Mouse (Mus musculus) liver, postnatal 0 days (tissue): ENCODE results near the gene Fgd5. TPM values are rescaled to one million over a fixed set of nuclear protein-coding genes. Genes with fewer than 3 reads are reported as not detected.

Experiments used
- ATAC-seq: fragments of 200-750 bp; cut with Nextera tagmentation; 2 replicates; pipeline ENCODE4 v1.8.0; 2017; ENCODE audit warnings: mild to moderate bottlenecking, moderate library complexity
- DNase-seq: peaks from one replicate; pipeline ENCODE4 v3.0.0-alpha.2; 2016
- H3K27ac ChIP-seq: fragments of 300-500 bp; sonication (generic); 2 replicates; pipeline ENCODE4 v1.5.1; 2014; ENCODE audit warnings: antibody characterized with exemption, moderate library complexity, mild to moderate bottlenecking, low read depth
- H3K27me3 ChIP-seq: fragments of 300-500 bp; sonication (generic); 2 replicates; pipeline ENCODE4 v1.6.1; 2014; ENCODE audit warnings: low read length, control low read depth, mixed read lengths; ENCODE audit not compliant: insufficient read depth
- H3K36me3 ChIP-seq: fragments of 300-500 bp; sonication (generic); replicated peaks from 2 replicates; pipeline ENCODE4 v1.6.1; 2014; ENCODE audit warnings: mild to moderate bottlenecking, control low read depth, low read length, moderate library complexity, mixed read lengths; ENCODE audit not compliant: insufficient read depth
- H3K4me1 ChIP-seq: fragments of 300-500 bp; sonication (generic); 2 replicates; pipeline ENCODE4 v1.6.1; 2014; ENCODE audit warnings: antibody characterized with exemption, mild to moderate bottlenecking, control low read depth; ENCODE audit not compliant: insufficient read depth
- H3K4me2 ChIP-seq: fragments of 300-500 bp; sonication (generic); 2 replicates; pipeline ENCODE4 v1.6.1; 2014; ENCODE audit warnings: low read depth, mild to moderate bottlenecking, low read length, moderate library complexity, mixed read lengths
- H3K4me3 ChIP-seq: fragments of 300-500 bp; sonication (generic); 2 replicates; pipeline ENCODE4 v1.5.1; 2014; ENCODE audit warnings: low read depth, low read length
- H3K9ac ChIP-seq: fragments of 300-500 bp; sonication (generic); replicated peaks from 2 replicates; pipeline ENCODE4 v1.6.1; 2014; ENCODE audit warnings: mild to moderate bottlenecking, moderate library complexity
- H3K9me3 ChIP-seq: fragments of 300-500 bp; sonication (generic); 2 replicates; pipeline ENCODE4 v1.6.1; 2016; ENCODE audit warnings: mild to moderate bottlenecking, control low read depth, low read length, mixed read lengths
- CTCF ChIP-seq: sonication (generic); IDR thresholded peaks from 2 replicates; pipeline ENCODE4 v1.5.1; 2016; ENCODE audit warnings: antibody characterized with exemption, low read depth
- EP300 ChIP-seq: IDR thresholded peaks from 2 replicates; pipeline ENCODE4 v1.6.1; 2016; ENCODE audit warnings: antibody characterized with exemption, low read depth, mild to moderate bottlenecking
- WGBS: fragments of 180-500 bp; shearing (Covaris S2); extraction: QIAGEN DNeasy Blood & Tissue Kit; methylation state at CpG from one replicate; pipeline ENCODE4 v1.1.7; 2014; ENCODE audit not compliant: insufficient replicate concordance; 5-methylcytosine and 5-hydroxymethylcytosine counted together
- polyA plus RNA-seq: library from polyadenylated mRNA; unstranded; fragments of >200 nt; fragmentation: Nextera tagmentation; extraction: Ambion mirVana; gene quantifications from 2 replicates; pipeline ENCODE4 v1.2.1, GENCODE M21; 2015

The Fgd5 gene
- polyA plus RNA-seq, 1 experiment from 2014 or later: 2.3 TPM

DNA sequence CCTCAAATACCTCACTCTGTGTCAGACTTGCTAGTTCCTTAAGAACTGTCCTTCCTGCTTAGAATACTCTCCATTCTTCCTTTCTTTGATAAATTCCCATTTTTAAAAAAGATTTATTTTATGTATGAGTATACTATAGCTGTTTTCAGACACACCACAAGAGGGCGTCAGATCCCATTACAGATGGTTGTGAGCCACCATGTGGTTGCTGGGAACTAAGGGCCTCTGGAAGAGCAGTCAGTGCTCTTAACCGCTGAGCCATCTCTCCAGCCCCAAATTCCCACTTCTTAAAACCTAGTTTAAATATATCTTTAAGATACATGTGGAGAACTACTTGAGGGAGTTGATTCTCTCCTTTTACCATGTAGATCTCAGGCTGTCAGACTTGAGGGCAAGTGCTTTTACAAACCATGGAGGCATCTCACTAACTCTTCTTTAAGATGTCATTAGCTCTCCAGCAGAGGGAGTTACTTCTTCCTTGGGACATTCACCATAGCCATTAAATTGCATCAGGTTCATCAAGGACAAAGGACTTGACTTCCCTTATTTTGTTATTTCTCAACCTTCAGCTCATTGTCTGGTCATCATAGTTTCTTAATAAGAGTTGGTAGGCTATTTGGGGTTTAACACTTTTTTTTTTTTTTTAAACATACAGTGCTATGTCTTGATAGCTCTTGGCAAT lies 122.1 kb downstream of the Fgd5 start:
- 71% methylated on average over 2 of the region's 2 CpGs for WGBS
- Histone ChIP-seq H3K36me3 (no peaks in the 10 kb centered on the region), H3K9ac (no peak overlapping the region), H3K4me1 (peaks cover 13% of the 10 kb centered on the region), H3K27me3 (no peaks in the 10 kb centered on the region), H3K4me3 (no peak overlapping the region), H3K4me2 (no peak overlapping the region), H3K27ac (no peak overlapping the region), H3K9me3 (no peaks in the 10 kb centered on the region)
- peak; percentile 45 for TF ChIP-seq CTCF
- no peak for TF ChIP-seq EP300
- DNase-seq (no peak), ATAC-seq (no peak)

DNA sequence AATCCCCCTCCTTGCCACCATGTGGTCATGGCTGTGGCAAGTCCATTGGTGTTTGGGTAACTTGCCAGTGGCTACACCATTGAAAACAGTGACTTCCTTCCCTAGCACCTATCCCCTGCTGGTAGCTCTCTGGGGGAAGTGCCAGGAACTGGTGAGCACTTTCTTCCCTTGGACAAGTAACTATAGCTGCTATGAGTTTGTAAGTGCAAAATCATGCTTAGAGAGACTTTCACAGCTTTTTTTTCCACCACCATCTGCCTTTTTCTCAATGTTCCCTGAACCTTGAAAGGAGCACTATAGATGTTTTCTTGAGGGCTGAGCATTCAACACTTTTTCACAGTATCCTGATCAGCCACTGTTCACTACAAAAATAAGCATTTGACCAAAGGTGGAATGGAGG lies 145.9 kb downstream of the Fgd5 start:
- no peak for ATAC-seq
- no peak for DNase-seq
- Histone ChIP-seq H3K4me2 (no peak overlapping the region), H3K27me3 (no peaks in the 10 kb centered on the region), H3K9me3 (no peaks in the 10 kb centered on the region), H3K9ac (no peak overlapping the region), H3K27ac (no peak overlapping the region), H3K36me3 (no peaks in the 10 kb centered on the region), H3K4me3 (no peak overlapping the region), H3K4me1 (peaks cover 2% of the 10 kb centered on the region; the same call in 1 of the 2 replicates)
- TF ChIP-seq EP300 (no peak), CTCF (no peak)

Other genes starting within 250 kb of the Fgd5 start
- gene Grip2, start 151.6 kb upstream of the Fgd5 start, polyA plus RNA-seq: 0.05 TPM in 1 of 2 replicates, not detected in the other
- gene Ccdc174, start 100.8 kb upstream of the Fgd5 start, polyA plus RNA-seq: 12.5 and 14.6 TPM in 2 replicates
- gene 4930590J08Rik, start 76.1 kb upstream of the Fgd5 start, polyA plus RNA-seq: 0.07 and 0.13 TPM in 2 replicates
- 4.3 and 4.9 TPM in 2 replicates for gene Nr2c2, start 112.5 kb downstream of the Fgd5 start, polyA plus RNA-seq
- gene Mrps25, start 205.2 kb downstream of the Fgd5 start, polyA plus RNA-seq: 20.7 and 23.8 TPM in 2 replicates
- gene Rbsn, start 236.0 kb downstream of the Fgd5 start, polyA plus RNA-seq: 4.4 and 6.2 TPM in 2 replicates